Mouse (Mus musculus) lung, postnatal 0 days (tissue): ENCODE results near the gene Cdk5rap2.

Source experiments
- CTCF ChIP-seq: IDR thresholded peaks from 2 replicates; pipeline ENCODE4 v1.5.1; 2016; ENCODE audit warnings: antibody characterized with exemption, mild to moderate bottlenecking
- EP300 ChIP-seq: IDR thresholded peaks from 2 replicates; pipeline ENCODE4 v1.6.1; 2016; ENCODE audit warnings: antibody characterized with exemption, mild to moderate bottlenecking, control low read depth

DNA sequence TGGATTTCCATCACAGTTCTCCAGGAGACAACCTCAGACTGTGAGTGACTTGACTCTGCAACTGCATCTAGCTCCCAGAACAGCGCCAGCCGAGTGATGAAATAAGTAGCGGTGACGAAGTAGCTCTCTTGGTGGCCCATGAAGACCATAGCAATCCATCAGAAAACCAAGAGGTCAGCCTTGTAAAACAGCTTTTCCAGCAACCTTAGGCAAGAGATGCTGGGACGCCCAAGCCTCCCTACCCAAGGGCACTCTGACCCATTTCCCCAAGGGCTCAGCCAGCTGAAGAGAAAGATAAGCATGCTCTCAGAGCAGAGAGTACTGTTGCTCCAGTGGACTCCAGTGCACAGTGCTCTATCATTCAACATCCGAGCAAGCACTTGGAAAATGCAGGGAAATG is 77.3 kb downstream of the Cdk5rap2 start:
- TF ChIP-seq CTCF (no peak), EP300 (no peak)
